Mouse (Mus musculus) layer of hippocampus, adult 2 months (tissue): ENCODE results near the gene Efhd2. TPM values are rescaled to one million over a fixed set of nuclear protein-coding genes. Genes with fewer than 3 reads are reported as not detected.

Experiments used
- DNase-seq, 2 experiments: peaks; one replicate each; pipeline ENCODE4 v3.0.0; 2022; ENCODE audit warnings: low spot score in 2 of 2
- H3K27ac ChIP-seq: fragments of 200-600 bp; 2 replicates; pipeline ENCODE4 v1.8.1; 2022
- H3K4me3 ChIP-seq: fragments of 200-600 bp; 2 replicates; pipeline ENCODE4 v1.8.1; 2022; ENCODE audit warnings: mild to moderate bottlenecking
- CTCF ChIP-seq: fragments of 200-600 bp; conservative IDR thresholded peaks from 2 replicates; pipeline ENCODE4 v1.8.1; 2022; ENCODE audit warnings: antibody characterized with exemption, mild to moderate bottlenecking, moderate library complexity
- total RNA-seq, 2 experiments: library from RNA; stranded (reverse); gene quantifications; 2 replicates each; pipeline ENCODE4 v1.2.3; 2021

The Efhd2 gene
- total RNA-seq, 2 experiments from 2014 or later: 139 to 140 TPM

GRCm38 (mm10) chr4:141828177-141828576 lies 46.5 kb downstream of the Efhd2 start:
- Histone ChIP-seq H3K4me3 (no peak overlapping the region), H3K27ac (no peak overlapping the region)
- DNase-seq: no peak
- TF ChIP-seq CTCF: no peak

GRCm38 (mm10) chr4:141827401-141827800 lies 47.3 kb downstream of the Efhd2 start:
- no peak for DNase-seq
- H3K4me3 ChIP-seq: no peak overlapping the region
- no peak overlapping the region for H3K27ac ChIP-seq
- no peak for TF ChIP-seq CTCF

GRCm38 (mm10) chr4:141826060-141826459 lies 48.7 kb downstream of the Efhd2 start, which contains the start of gene Cela2a:
Gene Cela2a (minus strand): TSS chr4:141826160.
- Histone ChIP-seq H3K4me3 (no peak within 1 kb of the TSS), H3K27ac (no peak within 1 kb of the TSS)
- no peak for DNase-seq
- TF ChIP-seq CTCF: no peak

GRCm38 (mm10) chr4:141822979-141823378 lies 51.7 kb downstream of the Efhd2 start:
- no peak overlapping the region for H3K4me3 ChIP-seq
- TF ChIP-seq CTCF: no peak
- DNase-seq: no peak
- no peak overlapping the region for H3K27ac ChIP-seq

GRCm38 (mm10) chr4:141822089-141822488 lies 52.6 kb downstream of the Efhd2 start:
- no peak for DNase-seq
- Histone ChIP-seq H3K4me3 (no peak overlapping the region), H3K27ac (no peak overlapping the region)
- peak; percentile 58 for TF ChIP-seq CTCF

- Histone ChIP-seq H3K27ac (no peak overlapping the region), H3K4me3 (no peak overlapping the region)
- TF ChIP-seq CTCF: no peak
- no peak for DNase-seq
Measured at GRCm38 (mm10) chr4:141821178-141821577, 53.5 kb downstream of the Efhd2 start.

GRCm38 (mm10) chr4:141819316-141819715 lies 55.4 kb downstream of the Efhd2 start:
- H3K27ac ChIP-seq: no peak overlapping the region
- no peak overlapping the region for H3K4me3 ChIP-seq
- no peak for DNase-seq
- TF ChIP-seq CTCF: no peak

- DNase-seq: no peak
- Histone ChIP-seq H3K4me3 (no peak overlapping the region), H3K27ac (no peak overlapping the region)
- TF ChIP-seq CTCF: no peak
Measured at GRCm38 (mm10) chr4:141818861-141819260, 55.9 kb downstream of the Efhd2 start.

GRCm38 (mm10) chr4:141817706-141818105 lies 57.0 kb downstream of the Efhd2 start:
- Histone ChIP-seq H3K4me3 (no peak overlapping the region), H3K27ac (peak overlapping the region; percentile 77; the same call in 1 of the 2 replicates)
- no peak for DNase-seq
- TF ChIP-seq CTCF: no peak

- Histone ChIP-seq H3K4me3 (no peak overlapping the region), H3K27ac (peak overlapping the region; percentile 77)
- TF ChIP-seq CTCF: no peak
- DNase-seq: peak; percentile 38 to 50
Measured at GRCm38 (mm10) chr4:141816776-141817655, 57.7 kb downstream of the Efhd2 start.

- Histone ChIP-seq H3K4me3 (no peak overlapping the region), H3K27ac (peak overlapping the region; percentile 77)
- no peak for DNase-seq
- no peak for TF ChIP-seq CTCF
Measured at GRCm38 (mm10) chr4:141816267-141816666, 58.5 kb downstream of the Efhd2 start.

GRCm38 (mm10) chr4:141811375-141811774 lies 63.3 kb downstream of the Efhd2 start:
- TF ChIP-seq CTCF: no peak

GRCm38 (mm10) chr4:141810975-141811374 lies 63.7 kb downstream of the Efhd2 start:
- Histone ChIP-seq H3K4me3 (no peak overlapping the region), H3K27ac (no peak overlapping the region)
- DNase-seq: no peak
- TF ChIP-seq CTCF: no peak

More at GRCm38 (mm10) chr4:141811375-141811774, 63.3 kb downstream of the Efhd2 start:
- DNase-seq: no peak
- Histone ChIP-seq H3K27ac (no peak overlapping the region), H3K4me3 (no peak overlapping the region)
